Mouse (Mus musculus) retina, postnatal 1 day (tissue): Measurements from ENCODE around the gene Tmem39a.

ENCODE experiments used
- DNase-seq: peaks from one replicate; pipeline ENCODE4 v3.0.0-alpha.2; 2012

The Tmem39a gene

DNA sequence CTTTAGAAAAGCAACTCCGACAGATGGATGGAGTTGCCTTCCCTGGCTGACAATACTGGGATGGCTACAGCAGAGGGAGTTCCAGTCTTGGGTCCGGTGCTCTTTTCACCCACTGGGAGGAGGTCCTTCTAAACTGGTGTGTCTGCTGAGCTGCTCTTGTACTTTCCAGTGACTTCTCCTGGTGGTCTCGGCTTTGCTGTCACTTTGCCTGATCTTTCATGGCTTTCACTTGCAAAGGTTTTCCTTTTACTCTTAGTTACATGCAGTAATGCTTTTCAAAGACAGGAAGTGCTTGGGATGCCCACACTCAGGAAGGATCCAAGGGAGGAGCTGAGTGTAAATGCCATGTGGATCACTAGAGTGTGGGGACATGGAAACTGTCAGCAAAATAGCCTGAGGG lies 33.0 kb downstream of the Tmem39a start:
- DNase-seq = no peak

DNA sequence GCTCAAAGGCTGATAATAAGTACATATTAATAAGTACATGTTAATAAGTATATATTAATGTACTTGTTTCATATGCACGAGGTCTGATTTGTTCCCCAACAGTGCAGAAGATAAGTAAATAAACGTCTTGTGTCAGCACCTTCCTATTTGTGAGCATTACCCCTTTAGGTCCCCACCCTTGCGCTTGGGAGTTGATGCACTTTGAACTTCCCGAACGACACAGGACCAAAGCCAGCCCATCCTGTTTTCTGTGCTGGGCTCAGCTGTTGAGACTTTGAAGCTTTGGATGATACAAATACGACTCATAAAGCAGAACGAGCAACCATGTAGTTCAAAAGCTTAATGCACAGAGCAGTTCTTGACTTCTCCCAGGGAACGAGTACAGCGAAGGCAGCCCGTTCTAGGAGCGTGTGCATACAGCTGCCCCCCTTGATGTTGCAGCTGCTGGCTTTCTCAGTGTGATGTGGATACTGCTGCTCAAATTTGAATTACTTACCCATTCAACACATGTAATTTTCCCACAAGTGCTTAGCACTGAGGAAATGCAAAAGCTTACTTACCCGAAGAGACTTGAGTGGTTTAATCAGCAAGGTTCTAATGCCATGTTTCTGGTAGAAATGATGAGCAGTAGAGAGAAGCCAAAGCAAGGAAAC lies 33.7 kb downstream of the Tmem39a start:
- peak; percentile 42 for DNase-seq

DNA sequence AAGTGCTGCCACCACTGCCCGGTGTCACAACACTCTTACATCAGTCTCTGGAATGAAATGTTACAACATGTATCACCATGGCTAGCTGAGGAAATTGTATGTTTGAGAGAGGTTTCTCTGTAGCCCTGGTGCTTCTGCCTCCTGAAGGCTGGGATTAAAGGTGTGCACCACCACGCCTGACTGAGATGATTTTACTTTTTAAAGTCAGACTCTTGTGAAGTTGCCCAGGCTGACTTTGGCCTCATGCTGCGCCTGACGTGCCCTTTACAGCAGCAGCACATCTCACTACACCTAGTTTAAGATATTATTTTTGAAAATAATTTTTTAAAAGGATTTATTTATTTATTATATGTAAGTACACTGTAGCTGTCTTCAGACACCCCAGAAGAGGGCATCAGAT lies 34.4 kb downstream of the Tmem39a start:
- DNase-seq = no peak

DNA sequence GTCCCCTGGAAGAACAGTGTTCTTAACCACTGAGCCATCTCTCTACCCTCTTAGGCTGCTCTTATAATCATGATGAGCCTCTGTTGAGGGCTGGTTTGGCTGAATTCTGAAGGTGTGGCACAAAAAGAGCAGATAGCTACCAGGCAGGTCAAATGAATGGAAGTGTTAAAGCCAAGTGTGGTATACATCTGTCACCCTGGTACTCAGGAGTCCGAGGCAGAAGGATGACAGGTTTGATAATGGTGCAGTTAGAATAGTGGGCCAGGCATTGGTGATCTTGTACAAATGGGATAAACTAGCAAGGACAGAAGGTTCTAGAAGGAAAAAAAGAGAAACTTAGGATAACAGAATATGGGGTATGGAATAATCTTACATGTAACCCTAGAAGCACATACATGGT lies 35.9 kb downstream of the Tmem39a start:
- DNase-seq = no peak

DNA sequence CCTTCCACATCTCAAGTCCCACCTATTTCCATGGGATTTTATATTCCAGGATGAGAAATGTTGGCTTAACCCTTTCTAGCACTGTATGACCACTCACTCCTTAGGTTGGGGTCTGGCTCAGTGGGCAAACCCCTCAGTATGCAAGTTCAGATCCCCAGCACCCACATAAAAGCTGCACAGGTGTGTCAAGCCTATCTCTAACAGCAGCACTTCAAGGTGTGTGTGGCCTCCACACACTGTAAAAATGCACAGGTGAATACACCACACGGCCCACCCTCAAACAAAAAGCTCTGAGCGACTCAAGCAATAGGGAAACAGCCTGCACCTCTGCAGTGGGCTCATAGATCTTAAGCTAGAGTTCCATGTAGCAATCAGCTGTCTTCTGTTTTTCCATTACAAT lies 37.6 kb downstream of the Tmem39a start:
- no peak for DNase-seq

DNA sequence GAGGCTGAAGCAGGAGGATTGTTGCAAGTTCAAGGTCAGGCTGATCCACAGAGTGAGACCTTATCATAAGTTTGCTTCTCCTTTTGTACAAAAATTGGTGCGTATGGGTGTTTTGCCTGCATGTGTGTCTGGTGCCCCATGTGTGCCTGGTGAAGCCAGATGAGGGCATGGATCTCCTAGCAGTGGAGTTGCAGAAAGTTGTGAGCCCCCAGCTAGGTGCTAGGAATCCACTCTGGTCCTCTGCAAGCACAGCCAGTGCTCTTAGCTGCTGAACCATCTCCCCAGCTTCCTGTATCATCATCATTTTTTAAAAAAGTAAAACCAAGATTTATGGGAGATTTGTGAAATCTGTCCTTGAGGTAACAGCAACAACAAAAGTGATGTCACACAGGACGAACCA lies 38.2 kb downstream of the Tmem39a start:
- DNase-seq = no peak

DNA sequence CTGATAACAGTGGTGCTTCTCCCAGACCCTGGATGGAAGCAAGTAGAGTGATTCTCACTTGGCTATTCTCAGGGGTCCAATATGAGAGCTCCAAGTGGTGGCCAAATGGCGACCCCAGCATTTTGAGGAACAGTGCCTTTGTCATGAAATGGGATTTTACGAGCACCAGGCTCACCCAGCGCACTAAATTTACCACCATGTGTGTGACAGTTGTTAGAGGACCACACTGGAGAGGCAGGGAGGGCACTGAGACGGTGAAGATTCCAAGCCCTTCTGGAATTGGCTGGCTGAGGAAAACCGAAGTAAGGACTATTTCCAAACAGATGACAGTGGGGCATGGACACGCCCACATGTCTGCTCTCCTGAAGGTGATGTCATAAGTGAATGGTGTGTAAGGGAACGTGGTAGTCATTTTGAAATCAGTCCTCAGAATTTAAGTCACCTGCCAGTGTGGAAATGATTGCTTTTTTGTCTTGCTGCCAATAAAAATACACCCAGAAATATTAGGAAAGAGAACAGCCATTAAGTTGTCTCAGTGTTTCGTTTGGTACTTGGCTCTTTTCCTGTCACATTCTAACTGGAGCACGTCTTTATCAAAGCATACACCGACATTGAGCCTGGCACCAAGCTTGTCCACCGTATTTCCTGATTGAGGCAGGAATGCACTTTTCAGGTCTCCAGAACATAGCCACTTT lies 40.6 kb downstream of the Tmem39a start:
- DNase-seq = no peak

DNA sequence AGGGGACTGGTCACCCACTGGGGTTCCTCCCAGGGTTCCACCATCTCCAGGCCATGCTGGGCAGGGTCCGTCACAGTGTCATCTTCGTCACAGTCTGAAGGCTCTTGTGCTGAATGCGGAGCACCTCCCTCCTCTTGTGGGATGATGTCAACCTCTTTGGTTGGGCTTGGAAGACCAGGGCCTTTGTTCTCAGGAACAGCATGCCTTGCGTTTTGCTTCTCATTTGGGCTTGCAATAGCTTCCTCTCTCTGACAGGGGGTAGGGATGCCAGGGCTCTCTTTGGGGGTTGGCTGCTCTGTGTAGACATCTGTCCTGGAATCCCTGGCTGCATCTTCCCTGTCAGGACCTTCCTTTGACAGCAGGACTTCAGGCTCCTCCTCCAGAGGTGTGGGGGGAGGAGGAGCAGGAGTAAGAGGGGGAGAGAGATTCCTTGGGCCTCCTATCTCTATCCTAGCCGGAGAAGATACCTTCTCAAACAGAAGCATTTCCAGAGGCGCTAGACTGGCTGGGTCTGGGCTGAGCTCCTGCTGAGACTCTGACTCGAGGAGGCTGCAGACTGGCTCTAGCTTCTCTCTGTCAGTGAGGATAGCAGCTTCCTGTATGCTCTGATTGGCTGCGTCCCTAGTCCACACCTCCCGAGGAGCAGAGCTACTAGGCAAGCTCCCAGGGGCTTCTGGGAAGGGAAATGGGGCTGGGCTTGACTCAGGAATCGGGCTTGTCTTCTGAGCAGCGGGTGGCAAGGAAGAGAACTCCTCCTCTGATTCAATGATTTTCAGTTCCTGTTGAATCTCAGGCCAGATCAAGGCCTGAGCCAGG lies 44.7 kb downstream of the Tmem39a start:
- peak; percentile 41 for DNase-seq

DNA sequence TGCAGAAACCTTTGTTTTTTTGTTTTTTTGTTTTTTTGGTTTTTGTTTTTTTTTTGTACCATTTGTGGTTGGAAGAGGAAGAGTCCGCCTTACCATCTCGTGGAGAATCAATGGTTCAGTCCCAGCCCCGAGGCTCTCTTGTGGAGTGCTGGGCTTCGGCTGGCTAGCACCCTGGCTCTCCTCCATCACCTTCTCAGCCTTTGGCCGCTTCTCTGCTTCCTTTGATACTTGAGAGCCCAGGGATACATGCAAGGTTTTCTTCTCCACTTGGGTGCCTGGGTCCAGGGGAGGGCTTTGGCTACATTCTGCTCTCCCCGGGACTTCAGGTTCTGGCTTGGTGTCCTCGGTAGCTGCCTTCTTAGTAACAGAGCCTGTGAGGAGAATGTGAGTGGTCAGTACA lies 48.0 kb downstream of the Tmem39a start:
- no peak for DNase-seq

DNA sequence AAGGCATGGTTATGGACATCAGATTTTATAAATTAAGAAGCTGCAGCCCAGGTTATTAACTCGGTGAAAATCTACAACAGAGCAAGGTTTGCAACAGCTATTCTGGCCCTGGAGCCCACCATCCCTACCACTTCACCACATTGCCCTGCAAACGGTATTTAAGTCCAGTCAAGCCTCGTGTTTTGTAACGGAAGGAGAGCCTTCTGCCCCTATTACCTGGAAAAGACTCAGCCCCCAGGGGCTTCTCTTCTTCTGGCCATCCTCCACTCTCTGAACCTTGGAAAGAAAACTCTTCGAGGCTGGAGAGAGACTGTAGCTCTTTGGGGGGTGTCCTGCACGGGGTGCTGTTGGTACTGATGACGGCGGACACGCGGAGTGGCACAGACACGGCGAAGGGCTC lies 50.2 kb downstream of the Tmem39a start:
- no peak for DNase-seq

DNA sequence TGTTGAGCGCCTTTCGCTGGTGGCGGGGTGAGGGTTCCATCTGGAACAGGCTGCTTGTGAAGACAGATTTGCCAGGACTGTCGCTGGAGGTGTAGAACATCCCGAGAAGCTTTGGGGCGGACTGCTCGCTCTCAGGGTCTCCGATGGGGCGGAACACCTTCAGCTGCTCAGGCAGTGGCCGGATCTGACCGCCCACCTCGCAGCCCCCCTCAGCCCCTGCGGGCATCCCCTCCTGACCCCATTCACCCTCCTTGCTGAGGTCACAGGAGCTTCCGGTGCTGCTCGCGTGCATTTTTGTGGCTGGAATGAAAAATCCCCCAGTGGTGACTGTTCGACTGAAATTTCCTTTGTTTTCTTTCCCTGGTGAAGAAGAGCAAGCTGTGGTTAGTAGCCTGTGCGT lies 50.6 kb downstream of the Tmem39a start:
- no peak for DNase-seq

DNA sequence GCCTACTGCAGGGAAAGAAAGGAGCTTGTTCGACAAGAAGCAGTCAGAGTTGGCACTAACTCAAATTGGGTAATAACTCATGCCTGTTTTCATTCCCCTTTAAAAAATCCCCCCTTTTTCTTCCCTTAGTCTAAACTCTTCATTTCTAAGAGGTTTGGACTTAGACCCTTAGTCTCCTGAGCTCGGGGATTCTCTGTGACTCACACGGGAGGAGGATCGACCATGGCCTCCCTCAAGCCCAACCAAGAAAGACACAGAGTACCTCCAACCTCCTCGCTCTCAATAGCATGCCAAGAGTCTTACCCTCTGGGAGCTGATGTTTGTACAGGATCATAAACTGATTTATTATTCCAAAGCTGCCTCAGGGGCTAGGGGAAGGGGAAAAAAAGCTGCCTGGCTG lies 54.1 kb downstream of the Tmem39a start:
- no peak for DNase-seq

DNA sequence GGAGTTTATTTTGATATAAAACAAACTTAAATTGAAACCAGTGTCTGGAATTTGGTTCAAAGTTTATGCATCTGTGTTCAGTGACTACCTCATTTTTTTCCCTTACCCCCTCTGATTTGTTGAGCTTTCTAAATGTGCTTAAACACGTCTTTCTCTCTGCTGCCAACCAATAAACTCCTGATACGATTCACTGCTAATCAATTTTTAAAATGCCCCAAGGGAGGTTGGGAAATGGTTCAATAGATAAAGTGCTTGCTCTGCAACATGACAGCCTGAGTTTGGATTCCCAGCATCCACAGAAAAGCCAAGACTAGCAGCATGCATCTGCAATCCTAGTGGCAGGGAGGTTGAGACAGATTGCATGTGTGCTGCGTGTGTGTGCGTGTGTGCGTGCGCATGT lies 55.1 kb downstream of the Tmem39a start:
- DNase-seq = peak; percentile 44

DNA sequence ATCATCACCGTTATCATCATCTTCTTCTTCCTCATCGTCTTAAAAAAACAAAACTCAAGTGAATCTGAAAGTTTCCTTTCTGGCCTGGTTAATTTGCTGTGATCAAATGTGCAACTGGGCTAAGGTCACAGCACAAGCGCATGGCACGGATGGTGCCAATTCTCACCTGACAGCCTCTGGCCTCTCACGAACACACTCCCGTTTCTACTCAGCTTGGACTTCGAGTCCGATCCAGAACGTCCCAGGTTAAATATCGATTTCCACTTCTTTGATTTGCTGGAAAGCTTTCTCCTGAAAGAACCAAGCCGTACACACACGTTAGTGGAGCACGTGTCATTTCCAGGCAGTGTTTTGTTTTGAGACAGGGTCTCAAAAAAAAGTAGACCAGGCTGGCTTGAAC lies 59.5 kb downstream of the Tmem39a start:
- DNase-seq = no peak

DNA sequence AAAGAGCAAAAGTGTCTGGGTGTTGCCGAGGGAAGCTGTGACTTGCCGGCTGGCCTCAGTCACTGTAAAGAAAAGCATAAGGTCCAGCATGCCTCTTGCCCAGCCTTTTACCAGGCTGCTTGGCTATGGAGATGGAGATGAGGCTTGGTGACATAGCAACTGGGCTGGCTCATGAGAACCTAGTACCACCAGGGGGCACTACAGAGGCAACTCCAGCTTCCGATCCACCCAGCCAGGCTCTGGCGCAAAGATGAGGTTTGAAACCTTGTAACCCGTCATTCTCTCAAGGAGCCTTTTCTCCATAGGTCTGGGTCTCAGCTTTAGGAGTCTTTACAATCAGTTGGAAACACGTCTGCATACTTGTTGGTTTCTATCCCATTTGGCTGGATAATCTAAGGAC lies 60.6 kb downstream of the Tmem39a start:
- DNase-seq = peak; percentile 82

DNA sequence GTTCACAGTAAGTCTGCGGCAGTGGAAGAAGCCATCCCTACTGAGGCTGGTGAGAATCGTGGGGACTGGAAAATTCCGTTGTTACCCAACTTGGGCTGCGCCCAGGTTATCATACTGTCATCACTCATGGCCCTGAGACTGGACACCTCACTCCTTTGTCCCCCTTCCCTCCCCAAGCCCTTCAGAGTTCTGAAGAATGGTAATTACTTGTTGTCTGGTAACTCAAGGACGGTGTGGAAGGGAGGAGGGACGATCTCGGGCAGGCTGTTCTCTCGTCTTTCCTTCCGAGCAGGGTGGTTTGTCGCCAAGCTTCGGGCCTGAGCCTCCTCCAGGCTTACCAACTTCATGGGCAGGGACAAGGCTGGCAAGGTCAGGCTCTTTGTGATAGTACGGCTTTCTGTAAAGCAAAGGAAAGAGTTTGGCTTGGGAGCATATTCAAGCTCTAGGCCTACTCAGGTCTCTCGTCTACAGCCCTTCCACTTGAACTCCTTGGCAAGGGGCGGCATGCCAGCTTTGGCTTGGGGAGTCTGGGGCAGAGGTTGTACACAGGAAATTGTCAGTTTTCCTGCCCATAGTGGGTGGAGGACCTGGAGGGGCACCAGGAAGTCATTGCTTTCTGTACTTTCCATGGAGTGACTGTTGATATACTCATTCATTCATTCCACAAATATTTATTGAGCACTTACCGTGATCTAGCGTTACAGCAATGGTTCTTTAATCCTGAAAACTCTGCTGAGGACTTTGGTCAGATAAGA lies 62.4 kb downstream of the Tmem39a start:
- DNase-seq = no peak

DNA sequence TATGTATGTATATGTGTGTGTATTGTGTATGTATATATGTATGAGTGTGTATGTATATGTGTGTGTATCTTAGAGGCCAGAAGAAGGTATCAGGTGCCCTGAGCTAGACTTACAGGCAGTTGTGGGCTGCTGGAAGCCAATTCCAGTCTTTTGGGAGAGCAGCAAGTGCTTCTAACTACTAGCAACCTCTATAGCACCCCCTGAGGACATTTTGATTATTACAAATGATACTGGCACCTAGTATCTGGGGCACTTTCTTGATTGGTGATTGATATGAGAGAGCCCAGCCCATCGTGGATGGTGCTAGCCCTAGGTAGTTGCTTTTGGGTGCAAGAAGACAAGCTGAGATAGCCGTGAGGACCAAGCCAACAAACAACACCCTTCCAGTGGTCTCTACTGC lies 63.8 kb downstream of the Tmem39a start:
- DNase-seq = peak; percentile 63

DNA sequence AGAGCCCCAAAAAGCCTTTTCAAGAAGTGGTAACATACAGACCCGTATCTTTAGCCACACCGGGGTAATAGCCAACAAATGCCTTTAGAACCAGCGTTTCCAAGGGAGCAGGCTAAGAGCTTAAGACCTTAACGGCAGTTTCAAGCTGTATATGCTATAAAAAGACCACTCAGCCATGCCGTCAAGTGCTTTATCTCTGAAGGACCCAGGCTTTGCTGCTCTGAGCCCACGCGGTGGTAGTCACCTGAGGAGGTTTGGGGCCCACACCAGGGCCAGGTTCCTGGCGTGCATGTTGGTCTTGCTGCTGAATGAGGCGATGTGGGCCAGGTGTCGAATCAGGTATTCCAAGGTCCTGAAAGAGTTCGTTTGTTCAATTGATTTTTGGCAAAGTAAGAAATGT lies 65.8 kb downstream of the Tmem39a start:
- no peak for DNase-seq

DNA sequence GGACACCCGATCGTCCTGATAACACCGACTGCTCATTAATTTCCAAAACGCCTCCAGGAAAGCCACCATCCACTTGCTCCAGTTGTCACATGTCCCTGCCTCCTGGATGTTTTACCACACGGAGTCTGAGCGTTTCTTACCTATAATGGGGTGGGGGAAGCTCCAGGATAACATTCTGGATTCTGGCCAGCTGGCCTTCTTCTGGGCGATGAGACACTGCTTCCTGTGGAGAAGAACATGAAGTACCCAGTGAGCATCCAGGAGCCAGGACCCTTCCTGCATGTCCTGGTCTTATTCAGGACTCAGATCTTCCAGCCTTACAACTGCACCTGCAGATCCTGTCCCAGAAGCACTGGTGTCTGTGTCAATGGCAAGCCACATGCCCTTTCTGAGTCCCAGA lies 66.9 kb downstream of the Tmem39a start:
- DNase-seq = no peak

DNA sequence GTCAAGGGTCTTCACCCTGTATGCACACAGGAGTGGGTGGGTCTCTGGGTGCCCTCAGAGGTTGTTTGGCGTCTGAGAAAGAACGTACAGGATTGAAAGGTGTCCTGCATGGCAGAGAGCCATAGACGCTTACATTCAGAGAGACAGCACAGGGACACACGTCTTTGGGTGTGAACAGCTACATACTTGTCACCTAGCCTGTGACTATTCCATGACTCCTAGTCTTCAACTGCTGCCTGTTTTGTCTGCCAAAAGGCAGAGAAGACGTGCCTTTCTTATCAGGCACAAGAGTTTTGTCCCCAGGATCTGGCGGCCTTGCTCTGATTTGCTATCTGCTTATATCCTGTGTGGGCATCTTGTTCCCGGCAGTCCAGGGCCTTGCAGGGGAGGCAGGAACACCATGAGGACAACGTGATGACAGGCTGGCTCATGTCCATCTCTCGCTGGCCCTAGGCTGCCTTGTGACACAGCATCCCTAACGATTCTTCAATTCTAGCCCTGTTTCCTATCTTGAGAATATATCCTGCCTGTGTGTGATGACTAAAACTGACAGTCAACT lies 67.4 kb downstream of the Tmem39a start:
- DNase-seq = no peak

DNA sequence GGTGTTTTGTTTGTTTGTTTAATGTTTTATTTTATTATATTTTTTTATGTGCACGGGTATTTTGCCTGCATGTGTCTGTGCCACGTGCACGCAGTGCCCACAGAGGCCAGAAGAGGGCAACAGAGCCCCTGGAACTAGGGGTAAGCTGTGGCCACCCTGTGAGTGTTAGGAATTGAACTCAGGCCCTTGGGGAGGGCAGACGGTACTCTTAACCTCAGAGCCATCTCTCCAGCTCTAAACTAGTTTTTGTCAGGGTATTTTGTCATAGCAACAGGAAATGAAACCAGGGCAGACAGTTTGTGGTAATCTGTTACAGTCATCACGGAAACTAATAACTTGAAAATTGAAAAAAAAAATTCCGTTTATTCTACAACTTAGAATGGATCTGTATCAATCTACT lies 73.6 kb downstream of the Tmem39a start:
- peak; percentile 32 for DNase-seq

DNA sequence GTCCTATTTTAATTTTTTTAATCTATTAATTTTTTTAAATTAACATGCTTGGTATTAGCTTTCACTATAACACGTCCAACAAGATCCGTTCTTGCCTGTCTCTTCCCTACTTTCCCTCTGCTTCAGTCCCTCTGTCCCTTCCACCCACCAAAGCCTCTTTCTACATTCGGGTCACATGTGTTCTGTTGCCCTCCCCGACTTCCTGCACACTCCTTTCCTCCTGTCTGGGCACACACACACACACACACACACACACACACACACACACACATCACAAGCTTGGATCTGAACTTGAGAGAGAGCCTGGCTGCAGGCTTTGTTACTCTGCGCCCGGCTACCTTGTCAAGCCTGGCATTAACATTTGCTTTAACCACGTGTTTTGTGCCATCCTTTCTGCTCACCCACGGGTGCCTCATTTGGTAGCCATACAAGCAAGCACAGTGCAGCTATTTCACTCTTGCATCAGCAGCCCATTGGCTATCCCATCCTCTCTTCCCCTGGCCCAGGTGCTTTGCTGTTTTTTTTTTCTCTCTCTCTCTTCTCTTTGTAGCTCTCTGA lies 77.4 kb downstream of the Tmem39a start:
- no peak for DNase-seq

DNA sequence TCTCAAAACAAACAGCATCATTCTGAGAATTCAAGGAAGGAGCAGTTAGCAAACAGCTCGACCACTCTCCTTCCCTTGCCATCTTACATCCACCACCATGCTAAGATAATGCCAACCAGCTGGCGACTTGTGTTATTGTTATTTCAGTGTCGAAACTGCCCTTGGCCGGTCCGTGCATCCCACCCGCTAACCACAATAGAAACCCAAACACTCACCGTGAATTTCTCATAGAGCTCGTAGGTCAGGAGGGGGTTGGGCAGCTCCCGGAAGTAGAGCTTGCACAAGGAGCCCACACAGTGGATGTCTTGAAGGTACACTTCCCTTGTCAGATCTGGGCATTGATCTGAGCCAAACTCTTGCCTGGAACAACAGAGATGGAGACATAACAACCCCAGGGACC lies 78.2 kb downstream of the Tmem39a start:
- no peak for DNase-seq
